Mouse (Mus musculus) heart, postnatal 0 days (tissue): Measurements from ENCODE around the gene Nanos3.

ENCODE experiments used
- CTCF ChIP-seq: IDR thresholded peaks from 2 replicates; pipeline ENCODE4 v1.5.1; 2016; ENCODE audit warnings: antibody characterized with exemption, control low read depth, low read depth
- EP300 ChIP-seq: IDR thresholded peaks from 2 replicates; pipeline ENCODE4 v1.6.1; 2016; ENCODE audit warnings: antibody characterized with exemption, low read depth

DNA sequence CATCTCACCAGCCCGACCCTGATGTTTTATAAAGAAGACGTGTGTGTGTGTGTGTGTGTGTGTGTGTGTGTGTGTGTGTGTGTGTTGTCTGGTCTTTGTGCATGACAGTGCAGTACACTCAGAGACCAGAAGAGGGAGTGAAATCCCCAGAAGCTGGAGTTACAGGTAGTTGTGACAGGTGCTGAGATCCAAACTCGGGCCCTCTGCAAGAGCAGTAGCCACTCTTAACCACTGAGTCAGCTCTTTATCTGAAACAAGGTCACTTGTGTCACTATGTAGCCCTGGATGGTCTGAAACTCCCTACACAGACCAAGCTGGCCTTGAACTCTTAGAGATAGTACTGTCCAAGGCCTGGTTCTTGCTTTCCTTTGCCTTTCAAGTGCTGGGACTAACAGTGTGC, 21.6 kb upstream of the Nanos3 start:
- TF ChIP-seq EP300, result no peak
- 0 out of 2 replicates have a peak, but pooled peaks have one; percentile 10 for TF ChIP-seq CTCF
